Mouse (Mus musculus): Measurements from ENCODE around the gene Asic2. TPM values are rescaled to one million over a fixed set of nuclear protein-coding genes. Genes with fewer than 3 reads are reported as not detected.
"Not testable (repeated sequence)": the region's sequence is repeated elsewhere in the genome, so short reads cannot be mapped to it uniquely, and the experiment has no call there.

Gene Asic2
- polyA plus RNA-seq, 1 experiment from 2014 or later, result 1.7 TPM

DNA sequence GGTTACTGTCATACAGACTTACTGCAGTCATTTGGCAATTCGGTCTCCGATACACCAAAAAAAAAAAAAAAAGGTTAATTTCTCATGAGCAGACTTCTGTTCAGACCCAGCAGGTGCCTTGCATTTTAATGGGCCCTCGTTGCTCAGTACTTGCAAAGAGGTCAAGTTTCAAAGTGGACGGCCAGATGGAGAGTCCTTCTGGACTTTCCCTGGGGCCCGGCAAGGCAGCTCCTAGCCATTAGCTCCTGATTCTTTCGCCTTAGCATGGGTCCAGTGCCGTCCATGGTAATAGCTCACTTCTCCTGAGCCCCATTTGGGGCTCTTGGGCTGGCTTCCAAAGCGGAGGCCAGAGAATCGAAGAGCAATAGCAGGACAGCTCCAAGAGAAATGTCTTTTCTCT, 575.4 kb downstream of the Asic2 start:
- Histone ChIP-seq H3K4me1 (0 out of 2 replicates have a peak, but pooled peaks cover 2% of the 10 kb centered on the region), H3K27me3 (ENCODE audit: low read depth, poor library complexity, severe bottlenecking) (no peaks in the 10 kb centered on the region), H3K4me3 (no peak overlapping the region), H3K36me3 (no peaks in the 10 kb centered on the region), H3K27ac (replicated peaks) (no peak overlapping the region), H3K9me3 (replicated peaks) (no peaks in the 10 kb centered on the region)
- no peak for DNase-seq (ENCODE audit: low spot score)
- WGBS, result 77% methylated on average over 9 of the region's 9 CpGs

- no peak overlapping the region for H3K27ac ChIP-seq (replicated peaks)
- WGBS, result 94% methylated on average over 2 of the region's 2 CpGs
- no peaks in the 10 kb centered on the region for H3K36me3 ChIP-seq
- H3K4me3 ChIP-seq, result no peak overlapping the region
- no peaks in the 10 kb centered on the region for H3K27me3 ChIP-seq (ENCODE audit: low read depth, poor library complexity, severe bottlenecking)
- peaks cover 11% of the 10 kb centered on the region; the same call in 1 of the 2 replicates for H3K4me1 ChIP-seq
- no peak for DNase-seq (ENCODE audit: low spot score)
- H3K9me3 ChIP-seq (replicated peaks), result no peaks in the 10 kb centered on the region
These were observed 582.1 kb downstream of the Asic2 start for GRCm38 (mm10) chr11:81386185-81386584.

GRCm38 (mm10) chr11:81385547-81385946, 582.7 kb downstream of the Asic2 start:
- H3K36me3 ChIP-seq, result no peaks in the 10 kb centered on the region
- H3K4me3 ChIP-seq, result no peak overlapping the region

GRCm38 (mm10) chr11:81374841-81375240, 593.4 kb downstream of the Asic2 start:
- Histone ChIP-seq H3K9me3 (replicated peaks) (0 out of 2 replicates have a peak, but pooled peaks cover 3% of the 10 kb centered on the region), H3K4me1 (peaks cover 27% of the 10 kb centered on the region), H3K4me3 (no peak overlapping the region), H3K27me3 (ENCODE audit: low read depth, poor library complexity, severe bottlenecking) (no peaks in the 10 kb centered on the region), H3K27ac (replicated peaks) (no peak overlapping the region), H3K36me3 (no peaks in the 10 kb centered on the region)
- DNase-seq (ENCODE audit: low spot score), result peak; percentile 61

More at GRCm38 (mm10) chr11:81385547-81385946, 582.7 kb downstream of the Asic2 start:
- H3K9me3 ChIP-seq (replicated peaks), result no peaks in the 10 kb centered on the region
- no peak for DNase-seq (ENCODE audit: low spot score)
- H3K27me3 ChIP-seq (ENCODE audit: low read depth, poor library complexity, severe bottlenecking), result no peaks in the 10 kb centered on the region
- peaks cover 13% of the 10 kb centered on the region; the same call in 1 of the 2 replicates for H3K4me1 ChIP-seq
- H3K27ac ChIP-seq (replicated peaks), result no peak overlapping the region

- Histone ChIP-seq H3K4me1 (peaks cover 34% of the 10 kb centered on the region), H3K27ac (replicated peaks) (no peak overlapping the region), H3K27me3 (ENCODE audit: low read depth, poor library complexity, severe bottlenecking) (no peaks in the 10 kb centered on the region), H3K36me3 (no peaks in the 10 kb centered on the region), H3K4me3 (no peak overlapping the region), H3K9me3 (replicated peaks) (0 out of 2 replicates have a peak, but pooled peaks cover 3% of the 10 kb centered on the region)
- 81% methylated on average over 8 of the region's 8 CpGs for WGBS
- no peak for DNase-seq (ENCODE audit: low spot score)
These were observed 594.1 kb downstream of the Asic2 start for GRCm38 (mm10) chr11:81374003-81374710.

DNA sequence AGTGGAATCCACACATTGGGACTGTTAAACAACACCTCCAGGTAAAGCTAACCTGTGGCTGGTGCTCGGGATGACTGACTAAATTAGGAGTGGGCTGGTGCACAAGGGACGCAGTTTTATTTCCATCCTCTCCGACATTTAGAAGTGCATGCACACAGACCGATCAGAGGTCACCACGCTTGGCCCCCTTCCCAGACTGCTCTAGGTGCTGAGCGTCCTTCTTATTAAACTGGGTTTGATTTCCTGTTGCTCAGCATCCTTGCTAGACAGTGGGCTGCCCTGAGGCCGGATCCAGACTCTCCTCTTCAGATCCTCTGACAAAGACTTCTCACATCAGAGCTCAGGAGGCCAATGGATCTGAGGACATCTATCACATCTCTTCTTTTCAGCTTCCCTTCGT, 596.7 kb downstream of the Asic2 start:
- no peak overlapping the region for H3K4me3 ChIP-seq
- H3K36me3 ChIP-seq, result no peaks in the 10 kb centered on the region
- DNase-seq (ENCODE audit: low spot score), result no peak
- H3K4me1 ChIP-seq, result peaks cover 38% of the 10 kb centered on the region
- H3K27me3 ChIP-seq (ENCODE audit: low read depth, poor library complexity, severe bottlenecking), result no peaks in the 10 kb centered on the region
- no peaks in the 10 kb centered on the region for H3K9me3 ChIP-seq (replicated peaks)
- WGBS, result 77% methylated on average over 8 of the region's 8 CpGs
- no peak overlapping the region for H3K27ac ChIP-seq (replicated peaks)

GRCm38 (mm10) chr11:81370426-81370810, 597.8 kb downstream of the Asic2 start:
- Histone ChIP-seq H3K9me3 (replicated peaks) (no peaks in the 10 kb centered on the region), H3K27ac (replicated peaks) (peak overlapping the region; percentile 46; the same call in 1 of the 2 replicates), H3K4me3 (no peak overlapping the region), H3K36me3 (no peaks in the 10 kb centered on the region), H3K4me1 (peaks cover 38% of the 10 kb centered on the region), H3K27me3 (ENCODE audit: low read depth, poor library complexity, severe bottlenecking) (no peaks in the 10 kb centered on the region)
- WGBS, result 58% methylated on average over 8 of the region's 8 CpGs
- DNase-seq (ENCODE audit: low spot score), result no peak

DNA sequence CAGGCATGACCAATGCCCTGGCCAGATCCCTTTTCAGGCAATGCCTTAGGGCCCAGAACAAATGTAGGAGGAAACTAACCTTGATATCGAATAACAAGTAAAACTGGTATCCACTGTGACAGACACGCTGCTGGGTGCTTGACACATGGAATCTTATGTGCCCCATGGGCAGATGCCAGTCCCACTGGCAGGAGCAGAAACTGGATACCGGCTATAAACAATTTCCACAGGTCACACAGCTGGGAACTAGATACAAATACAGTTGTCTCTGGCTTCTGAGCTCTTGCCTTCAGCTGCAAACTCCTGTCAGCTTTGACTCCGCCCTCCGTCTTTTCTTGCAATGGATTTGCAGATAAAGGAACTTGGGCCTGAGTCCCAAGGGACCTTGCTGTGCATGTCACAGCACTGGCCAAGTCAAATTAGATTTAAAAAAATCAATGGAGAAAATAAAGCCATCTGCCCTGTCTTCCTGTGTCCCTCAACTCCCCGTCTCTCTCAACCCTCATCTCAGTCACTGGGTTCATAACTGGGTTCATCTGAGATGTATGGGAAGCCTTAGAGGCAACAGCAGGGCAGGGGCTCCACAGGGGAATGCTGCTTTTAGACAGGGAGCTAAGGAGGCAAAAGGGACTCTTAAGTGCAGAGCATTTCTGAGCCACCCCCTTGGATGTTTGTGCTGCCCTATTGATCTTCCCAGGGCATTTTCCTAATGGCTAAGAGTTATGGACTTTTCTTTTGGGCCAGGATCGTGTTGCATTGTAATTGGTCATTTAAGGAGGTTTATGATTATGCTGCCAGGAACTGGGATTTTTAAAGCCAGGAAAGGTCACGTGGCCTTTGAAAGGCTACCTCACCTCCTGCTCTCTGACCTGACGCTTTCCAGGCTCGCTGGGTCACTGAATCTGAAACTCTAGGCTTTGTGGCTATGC, 598.5 kb downstream of the Asic2 start:
- Histone ChIP-seq H3K4me3 (no peak overlapping the region), H3K9me3 (replicated peaks) (no peaks in the 10 kb centered on the region), H3K27me3 (ENCODE audit: low read depth, poor library complexity, severe bottlenecking) (no peaks in the 10 kb centered on the region), H3K36me3 (no peaks in the 10 kb centered on the region), H3K4me1 (peaks cover 38% of the 10 kb centered on the region), H3K27ac (replicated peaks) (peak overlapping the region; percentile 46)
- 50% methylated on average over 10 of the region's 10 CpGs for WGBS
- DNase-seq (ENCODE audit: low spot score), result peak; percentile 43

- WGBS, result 92% methylated on average over 3 of the region's 3 CpGs
- H3K27me3 ChIP-seq (ENCODE audit: low read depth, poor library complexity, severe bottlenecking), result no peaks in the 10 kb centered on the region
- H3K27ac ChIP-seq (replicated peaks), result no peak overlapping the region
- DNase-seq (ENCODE audit: low spot score), result no peak
- no peaks in the 10 kb centered on the region for H3K36me3 ChIP-seq
- H3K4me3 ChIP-seq, result no peak overlapping the region
- peaks cover 7% of the 10 kb centered on the region for H3K4me1 ChIP-seq
- peaks cover 6% of the 10 kb centered on the region; the same call in 1 of the 2 replicates for H3K9me3 ChIP-seq (replicated peaks)
These were observed 603.8 kb downstream of the Asic2 start for GRCm38 (mm10) chr11:81364442-81364841.

DNA sequence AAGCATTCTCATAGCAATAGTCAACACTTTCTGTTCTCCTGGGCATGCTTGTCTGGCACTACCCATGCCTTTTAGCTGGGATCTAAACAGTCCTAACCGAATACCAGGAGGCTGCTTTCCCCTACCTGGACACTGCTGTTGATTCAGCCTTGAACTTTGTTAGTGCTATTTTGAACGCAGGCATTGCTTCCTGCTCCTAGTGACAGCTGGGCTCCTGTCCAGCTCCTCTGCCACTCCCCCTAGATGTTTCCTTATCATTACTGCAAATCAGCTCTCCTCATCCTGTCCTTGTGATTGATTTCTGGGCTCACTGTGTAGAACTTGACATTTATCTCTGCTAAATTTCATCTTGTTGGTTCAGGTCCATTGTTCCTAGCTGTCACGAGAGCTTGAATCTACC, 605.8 kb downstream of the Asic2 start:
- no peak overlapping the region for H3K4me3 ChIP-seq
- WGBS, result 80% methylated on average over 3 of the region's 3 CpGs
- H3K9me3 ChIP-seq (replicated peaks), result peaks cover 6% of the 10 kb centered on the region; the same call in 1 of the 2 replicates
- H3K27ac ChIP-seq (replicated peaks), result no peak overlapping the region
- H3K4me1 ChIP-seq, result no peaks in the 10 kb centered on the region
- no peaks in the 10 kb centered on the region for H3K36me3 ChIP-seq
- no peaks in the 10 kb centered on the region for H3K27me3 ChIP-seq (ENCODE audit: low read depth, poor library complexity, severe bottlenecking)
- no peak for DNase-seq (ENCODE audit: low spot score)

DNA sequence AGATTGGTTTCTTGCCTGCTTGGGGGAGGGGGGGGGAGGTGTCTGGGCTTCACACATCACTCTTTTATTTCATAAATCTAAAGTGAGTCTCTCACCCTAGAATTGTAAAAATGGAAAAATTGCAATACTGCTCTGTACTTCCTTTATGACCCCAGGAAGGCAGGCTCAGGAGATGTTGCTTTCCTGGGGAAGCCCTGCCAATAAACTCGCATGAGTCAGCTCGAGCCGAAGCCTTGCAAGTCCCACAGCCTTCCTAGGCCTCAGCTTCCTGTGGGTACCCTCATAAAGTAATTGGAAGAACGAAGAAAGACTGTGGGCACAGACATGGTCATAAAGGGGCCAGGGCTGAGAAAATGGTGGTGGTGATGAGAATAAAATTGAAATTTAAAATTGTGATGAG, 607.2 kb downstream of the Asic2 start:
- 89% methylated on average over 4 of the region's 4 CpGs for WGBS
- Histone ChIP-seq H3K9me3 (replicated peaks) (peaks cover 6% of the 10 kb centered on the region; the same call in 1 of the 2 replicates), H3K27me3 (ENCODE audit: low read depth, poor library complexity, severe bottlenecking) (no peaks in the 10 kb centered on the region), H3K27ac (replicated peaks) (no peak overlapping the region), H3K4me3 (no peak overlapping the region), H3K36me3 (no peaks in the 10 kb centered on the region), H3K4me1 (no peaks in the 10 kb centered on the region)
- no peak for DNase-seq (ENCODE audit: low spot score)

DNA sequence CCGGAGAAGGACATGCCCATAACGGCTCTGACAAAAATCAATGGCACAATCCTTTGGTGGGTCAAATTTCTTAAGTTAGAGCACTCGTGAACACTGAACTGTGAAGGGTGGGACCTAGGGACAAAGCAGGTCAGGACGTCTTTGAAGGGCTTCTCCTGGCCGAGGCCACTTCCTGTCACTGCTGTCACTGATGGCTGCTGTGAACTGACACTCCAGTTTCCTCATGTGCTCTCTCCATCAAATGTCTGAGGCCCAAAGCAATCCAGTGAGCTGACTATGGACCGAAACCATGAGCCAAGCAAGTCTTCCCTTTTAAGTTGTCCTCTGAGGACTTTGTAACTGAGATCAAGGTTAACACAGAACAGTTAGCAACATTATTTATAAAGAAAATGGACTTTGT, 617.8 kb downstream of the Asic2 start:
- WGBS, result 79% methylated on average over 6 of the region's 6 CpGs
- H3K27me3 ChIP-seq (ENCODE audit: low read depth, poor library complexity, severe bottlenecking); H3K4me1 ChIP-seq; H3K4me3 ChIP-seq; H3K36me3 ChIP-seq; DNase-seq (ENCODE audit: low spot score); H3K9me3 ChIP-seq (replicated peaks); H3K27ac ChIP-seq (replicated peaks): not testable (repeated sequence)

- no peaks in the 10 kb centered on the region for H3K36me3 ChIP-seq
- no peak for DNase-seq (ENCODE audit: low spot score)
- no peaks in the 10 kb centered on the region for H3K9me3 ChIP-seq (replicated peaks)
- H3K4me1 ChIP-seq, result peaks cover 6% of the 10 kb centered on the region; the same call in 1 of the 2 replicates
- WGBS, result 81% methylated on average over 2 of the region's 2 CpGs
- no peaks in the 10 kb centered on the region for H3K27me3 ChIP-seq (ENCODE audit: low read depth, poor library complexity, severe bottlenecking)
- H3K27ac ChIP-seq (replicated peaks), result no peak overlapping the region
- H3K4me3 ChIP-seq, result no peak overlapping the region
These were observed 636.3 kb downstream of the Asic2 start for GRCm38 (mm10) chr11:81331977-81332376.
